Mouse (Mus musculus): ENCODE results near the gene Scgb2b18.
"Not testable (repeated sequence)": the region's sequence is repeated elsewhere in the genome, so short reads cannot be mapped to it uniquely, and the experiment has no call there.

DNA sequence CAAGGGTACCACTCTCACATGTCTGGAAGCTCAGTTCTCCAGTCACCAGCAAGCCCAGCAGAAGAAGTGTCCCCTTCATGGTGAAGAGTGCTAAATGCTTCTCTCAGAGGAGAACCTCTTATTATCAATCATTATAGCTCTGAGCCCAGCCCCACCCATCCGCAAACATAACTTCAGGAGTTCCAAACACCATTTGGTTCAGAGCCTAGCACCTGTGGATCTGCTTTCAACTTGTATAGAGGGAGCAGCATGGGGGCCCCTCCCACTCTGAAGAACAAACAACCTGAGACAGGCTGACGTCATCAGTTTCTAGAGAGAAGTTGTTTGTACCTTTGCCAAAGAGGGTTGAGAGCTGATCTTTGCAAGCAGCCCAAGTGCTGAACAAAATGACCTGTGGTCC lies at the start of gene Scgb2b18:
- not testable (repeated sequence) for TF ChIP-seq CTCF (IDR thresholded peaks at IDR 0.05; ENCODE audit: borderline replicate concordance, extremely low read depth, insufficient read depth, insufficient read length); POLR2A (IDR thresholded peaks at IDR 0.05; ENCODE audit: borderline replicate concordance, extremely low read depth, insufficient read depth, insufficient read length, poor library complexity, severe bottlenecking)
